In genomic region chr15:103220785-103221184, GRCm38 (mm10) we compare ENCODE assay signal across 11 mouse cellular contexts. TPM values are rescaled to one million over a fixed set of nuclear protein-coding genes. Genes with fewer than 3 reads are reported as not detected.
A peak's percentile ranks its signal among the peaks of the same experiment; 100 is the strongest.
DNase-seq lines count a peak whose midpoint lies in the region; ATAC-seq and TF ChIP-seq lines count a peak whose summit lies in the region.
"Had no signal": no experiment of that assay in that cellular context is flagged by ENCODE, and none has a peak within 500 bp of the region (broad histone marks: within the 10 kb centered on the region; RNA-seq: fewer than 3 reads in every experiment).

No protein-coding gene starts in this region.

- no peak for ATAC-seq in embryonic facial prominence, embryonic 14.5 days (ENCODE audit: low read depth)
- peak; percentile 30; the same call in 1 of the 2 replicates for ATAC-seq in lung, embryonic 16.5 days (ENCODE audit: low read depth)
- ATAC-seq in megakaryocyte-erythroid progenitor cell, adult 5-6 weeks (replicated peaks; ENCODE audit: low FRiP score, low TSS enrichment, poor library complexity, severe bottlenecking): no peak
- ATAC-seq: inflammation-experienced regulatory T-cells, adult 6 months had no signal

- no peak overlapping the region for H3K4me2 ChIP-seq in embryonic facial prominence, embryonic 14.5 days (ENCODE audit: low read depth, low read length)
- H3K4me2 ChIP-seq in lung, embryonic 16.5 days (ENCODE audit: low read depth, low read length): no peak overlapping the region
- H3K4me2 ChIP-seq: liver, embryonic 15.5 days had no signal

- no peaks in the 10 kb centered on the region for H3K36me3 ChIP-seq in kidney, adult 2 months (ENCODE audit: control insufficient read depth, insufficient read depth, low read length)
- H3K36me3 ChIP-seq in embryonic facial prominence, embryonic 14.5 days (ENCODE audit: control insufficient read depth, insufficient read depth, low read length): no peaks in the 10 kb centered on the region
- H3K36me3 ChIP-seq in lung, embryonic 16.5 days (ENCODE audit: control insufficient read depth, insufficient read depth, low read length): no peaks in the 10 kb centered on the region

- 13% methylated on average over 3 of the region's 3 CpGs for WGBS in kidney, adult 2 months
- 44% methylated on average over 3 of the region's 3 CpGs for WGBS in embryonic facial prominence, embryonic 14.5 days
- WGBS in lung, embryonic 16.5 days: 8% methylated on average over 3 of the region's 3 CpGs

- peaks cover 11% of the 10 kb centered on the region; the same call in 1 of the 2 replicates for H3K4me1 ChIP-seq in kidney, adult 2 months (ENCODE audit: control insufficient read depth, insufficient read depth, low read length)
- H3K4me1 ChIP-seq in embryonic facial prominence, embryonic 14.5 days (ENCODE audit: control insufficient read depth, insufficient read depth, low read length): peaks cover 19% of the 10 kb centered on the region
- peaks cover 18% of the 10 kb centered on the region for H3K4me1 ChIP-seq in lung, embryonic 16.5 days (replicated peaks; ENCODE audit: control insufficient read depth, insufficient read depth, low read length)

- no peak for TF ChIP-seq POLR2A in kidney, adult 2 months (IDR thresholded peaks at IDR 0.05; ENCODE audit: low read depth, low read length)

- H3K4me3 ChIP-seq in kidney, adult 2 months (ENCODE audit: insufficient read depth, low read depth, low read length): no peak overlapping the region
- no peak overlapping the region for H3K4me3 ChIP-seq in embryonic facial prominence, embryonic 14.5 days (ENCODE audit: low read depth, low read length)
- no peak overlapping the region for H3K4me3 ChIP-seq in lung, embryonic 16.5 days (ENCODE audit: low read length)
- H3K4me3 ChIP-seq: erythroblast, embryonic 14.5 days; liver, embryonic 15.5 days had no signal

- DNase-seq in kidney, adult 2 months: peak; percentile 29
- DNase-seq in kidney, adult 9 months: no peak
- peak; percentile 37 for DNase-seq in MN1 (ENCODE audit: low spot score)
- peak; percentile 24 for DNase-seq in embryonic facial prominence, embryonic 14.5 days (ENCODE audit: low spot score)
- no peak for DNase-seq in embryo, embryonic 11 days
- no peak for DNase-seq in left cerebral cortex, postnatal 14 days (ENCODE audit: low spot score in 2 of 2)

- H3K9me3 ChIP-seq in embryonic facial prominence, embryonic 14.5 days (ENCODE audit: control insufficient read depth, low read length): no peaks in the 10 kb centered on the region
- H3K9me3 ChIP-seq in lung, embryonic 16.5 days (ENCODE audit: control insufficient read depth, low read length): no peaks in the 10 kb centered on the region
- H3K9me3 ChIP-seq: liver, embryonic 15.5 days had no signal

- no peaks in the 10 kb centered on the region for H3K27me3 ChIP-seq in kidney, adult 2 months (replicated peaks; ENCODE audit: control insufficient read depth, insufficient read depth, low read length)
- no peaks in the 10 kb centered on the region for H3K27me3 ChIP-seq in embryonic facial prominence, embryonic 14.5 days (replicated peaks; ENCODE audit: control insufficient read depth, insufficient read depth, low read length)
- no peaks in the 10 kb centered on the region for H3K27me3 ChIP-seq in lung, embryonic 16.5 days (ENCODE audit: control insufficient read depth, insufficient read depth, low read depth, low read length)
- H3K27me3 ChIP-seq: liver, embryonic 15.5 days had no signal

- H3K27ac ChIP-seq in kidney, adult 2 months (ENCODE audit: insufficient read depth, low read depth, low read length): peak overlapping the region; percentile 73
- H3K27ac ChIP-seq in embryonic facial prominence, embryonic 14.5 days (replicated peaks; ENCODE audit: low read depth, low read length): peak overlapping the region; percentile 63; the same call in 1 of the 2 replicates
- H3K27ac ChIP-seq in lung, embryonic 16.5 days (ENCODE audit: low read length): 0 out of 2 replicates have a peak overlapping the region, but pooled peaks have one; percentile 14
- H3K27ac ChIP-seq: liver, embryonic 15.5 days had no signal

- intact Hi-C loops in left cerebral cortex, postnatal 14 days (cut with DNase I): no loop called here

- no peak for TF ChIP-seq CTCF in kidney, adult 2 months (conservative IDR thresholded peaks at IDR 0.05; ENCODE audit: insufficient read depth, insufficient read length, low read depth, low read length)

- H3K9ac ChIP-seq in embryonic facial prominence, embryonic 14.5 days (ENCODE audit: low read depth, low read length): no peak overlapping the region
- H3K9ac ChIP-seq in lung, embryonic 16.5 days (ENCODE audit: low read length): no peak overlapping the region
- H3K9ac ChIP-seq: liver, embryonic 15.5 days had no signal

RNA-seq across cellular contexts. Expression of gene Cbx5, which starts 18.8 kb away (rescaled TPM):
- polyA plus RNA-seq in kidney, adult 2 months (2012; rRNA removed): 18.8 and 26.9 TPM in 2 replicates
- 112 and 126 TPM in 2 replicates for polyA plus RNA-seq in embryonic facial prominence, embryonic 14.5 days (2014; fragmentation: Nextera tagmentation; extraction: Ambion mirVana)
- polyA plus RNA-seq in lung, embryonic 16.5 days (2015; fragmentation: Nextera tagmentation; extraction: Ambion mirVana): 99.2 and 102 TPM in 2 replicates
- total RNA-seq in megakaryocyte-erythroid progenitor cell, adult 5-6 weeks (2014; fragmentation: Nextera tagmentation): 151 and 165 TPM in 2 replicates
- total RNA-seq in megakaryocyte-erythroid progenitor cell, adult 5-6 weeks (2017): 183 and 300 TPM in 2 replicates
- 100 to 1,000 TPM; 152 to 162 TPM for total RNA-seq in left cerebral cortex, postnatal 14 days (2021)

RNA-seq across cellular contexts. Expression of gene Hnrnpa1, which starts 19.4 kb away (rescaled TPM):
- polyA plus RNA-seq in kidney, adult 2 months (2012; rRNA removed): 50.0 and 69.3 TPM in 2 replicates
- 573 and 661 TPM in 2 replicates for polyA plus RNA-seq in embryonic facial prominence, embryonic 14.5 days (2014; fragmentation: Nextera tagmentation; extraction: Ambion mirVana)
- 728 and 785 TPM in 2 replicates for polyA plus RNA-seq in lung, embryonic 16.5 days (2015; fragmentation: Nextera tagmentation; extraction: Ambion mirVana)
- 845 and 937 TPM in 2 replicates for total RNA-seq in megakaryocyte-erythroid progenitor cell, adult 5-6 weeks (2014; fragmentation: Nextera tagmentation)
- total RNA-seq in megakaryocyte-erythroid progenitor cell, adult 5-6 weeks (2017): 2,161 and 2,727 TPM in 2 replicates
- total RNA-seq in left cerebral cortex, postnatal 14 days (2021): 100 to 1,000 TPM; 236 to 247 TPM

RNA-seq across cellular contexts. Expression of gene Nfe2, which starts 37.4 kb away (rescaled TPM):
- polyA plus RNA-seq in kidney, adult 2 months (2012; rRNA removed): 0.58 and 1.0 TPM in 2 replicates
- polyA plus RNA-seq in embryonic facial prominence, embryonic 14.5 days (2014; fragmentation: Nextera tagmentation; extraction: Ambion mirVana): 2.1 and 2.5 TPM in 2 replicates
- 4.3 and 6.9 TPM in 2 replicates for polyA plus RNA-seq in lung, embryonic 16.5 days (2015; fragmentation: Nextera tagmentation; extraction: Ambion mirVana)
- total RNA-seq in megakaryocyte-erythroid progenitor cell, adult 5-6 weeks (2014; fragmentation: Nextera tagmentation): 145 and 147 TPM in 2 replicates
- total RNA-seq in megakaryocyte-erythroid progenitor cell, adult 5-6 weeks (2017): 124 and 142 TPM in 2 replicates
- total RNA-seq in left cerebral cortex, postnatal 14 days (2021): not detected

RNA-seq across cellular contexts. Expression of gene Copz1, which starts 51.7 kb away (rescaled TPM):
- polyA plus RNA-seq in kidney, adult 2 months (2012; rRNA removed): 138 TPM in 2 replicates
- 274 and 289 TPM in 2 replicates for polyA plus RNA-seq in embryonic facial prominence, embryonic 14.5 days (2014; fragmentation: Nextera tagmentation; extraction: Ambion mirVana)
- 282 and 290 TPM in 2 replicates for polyA plus RNA-seq in lung, embryonic 16.5 days (2015; fragmentation: Nextera tagmentation; extraction: Ambion mirVana)
- total RNA-seq in megakaryocyte-erythroid progenitor cell, adult 5-6 weeks (2014; fragmentation: Nextera tagmentation): 218 and 249 TPM in 2 replicates
- 53.9 and 91.2 TPM in 2 replicates for total RNA-seq in megakaryocyte-erythroid progenitor cell, adult 5-6 weeks (2017)
- total RNA-seq in left cerebral cortex, postnatal 14 days (2021): 100 to 1,000 TPM; 107 to 114 TPM

RNA-seq across cellular contexts. Expression of gene Smug1, which starts 53.9 kb away (rescaled TPM):
- polyA plus RNA-seq in kidney, adult 2 months (2012; rRNA removed): 15.5 and 19.4 TPM in 2 replicates
- 14.9 and 18.4 TPM in 2 replicates for polyA plus RNA-seq in embryonic facial prominence, embryonic 14.5 days (2014; fragmentation: Nextera tagmentation; extraction: Ambion mirVana)
- 17.4 and 20.7 TPM in 2 replicates for polyA plus RNA-seq in lung, embryonic 16.5 days (2015; fragmentation: Nextera tagmentation; extraction: Ambion mirVana)
- 3.6 and 5.9 TPM in 2 replicates for total RNA-seq in megakaryocyte-erythroid progenitor cell, adult 5-6 weeks (2014; fragmentation: Nextera tagmentation)
- 2.2 and 4.2 TPM in 2 replicates for total RNA-seq in megakaryocyte-erythroid progenitor cell, adult 5-6 weeks (2017)
- total RNA-seq in left cerebral cortex, postnatal 14 days (2021): 10 to 100 TPM; 16.2 to 17.4 TPM

Comparison
In these comparisons a context has a peak if more than half of its experiments do, and no peak if none do; other contexts are left out.
1. DNase-seq: peak in kidney, adult 2 months (single experiment), MN1 (single experiment) and embryonic facial prominence, embryonic 14.5 days (single experiment); none in kidney, adult 9 months (single experiment), embryo, embryonic 11 days (single experiment) and left cerebral cortex, postnatal 14 days (0 of 2).
2. H3K27ac ChIP-seq: peak in every context shown above with its lines; median percentile 73 in kidney, adult 2 months; 63 in embryonic facial prominence, embryonic 14.5 days; 14 in lung, embryonic 16.5 days.